Mouse (Mus musculus): ENCODE results near the gene Homer2. TPM values are rescaled to one million over a fixed set of nuclear protein-coding genes. Genes with fewer than 3 reads are reported as not detected.

Gene Homer2
- polyA plus RNA-seq, 1 experiment from 2014 or later: 33.5 TPM

- WGBS: 88% methylated on average over 7 of the region's 7 CpGs
- no peak for DNase-seq (ENCODE audit: low spot score)
- no peak for ATAC-seq (ENCODE audit: insufficient number of reproducible peaks, low FRiP score, low TSS enrichment, low read depth)
Measured at GRCm38 (mm10) chr7:81585326-81585725, 122.0 kb downstream of the Homer2 start.

GRCm38 (mm10) chr7:81583512-81583911, 123.8 kb downstream of the Homer2 start:
- H3K4me2 ChIP-seq (ENCODE audit: low read depth, severe bottlenecking): no peak overlapping the region
- no peaks in the 10 kb centered on the region for H3K27me3 ChIP-seq (ENCODE audit: control insufficient read depth, insufficient read depth, low read length)
- H3K9ac ChIP-seq (ENCODE audit: low read length): no peak overlapping the region
- no peaks in the 10 kb centered on the region for H3K9me3 ChIP-seq (ENCODE audit: control insufficient read depth, low read length)
- H3K4me3 ChIP-seq (ENCODE audit: low read depth, low read length): no peak overlapping the region
- no peak for ATAC-seq (ENCODE audit: insufficient number of reproducible peaks, low FRiP score, low TSS enrichment, low read depth)
- no peak overlapping the region for H3K27ac ChIP-seq (replicated peaks; ENCODE audit: low read depth, low read length)
- H3K4me1 ChIP-seq (ENCODE audit: control insufficient read depth, insufficient read depth, low read length): no peaks in the 10 kb centered on the region
- no peak for DNase-seq (ENCODE audit: low spot score)
- 68% methylated on average over 3 of the region's 3 CpGs for WGBS
- H3K36me3 ChIP-seq (ENCODE audit: control insufficient read depth, insufficient read depth, low read length): peaks cover 5% of the 10 kb centered on the region

More at GRCm38 (mm10) chr7:81585326-81585725, 122.0 kb downstream of the Homer2 start:
- no peak overlapping the region for H3K9ac ChIP-seq (ENCODE audit: low read length)
- peaks cover 5% of the 10 kb centered on the region for H3K36me3 ChIP-seq (ENCODE audit: control insufficient read depth, insufficient read depth, low read length)
- H3K4me2 ChIP-seq (ENCODE audit: low read depth, severe bottlenecking): no peak overlapping the region
- H3K27me3 ChIP-seq (ENCODE audit: control insufficient read depth, insufficient read depth, low read length): no peaks in the 10 kb centered on the region
- no peaks in the 10 kb centered on the region for H3K9me3 ChIP-seq (ENCODE audit: control insufficient read depth, low read length)
- no peaks in the 10 kb centered on the region for H3K4me1 ChIP-seq (ENCODE audit: control insufficient read depth, insufficient read depth, low read length)
- H3K27ac ChIP-seq (replicated peaks; ENCODE audit: low read depth, low read length): no peak overlapping the region
- H3K4me3 ChIP-seq (ENCODE audit: low read depth, low read length): no peak overlapping the region

GRCm38 (mm10) chr7:81579312-81579711, 128.0 kb downstream of the Homer2 start:
- no peaks in the 10 kb centered on the region; the same call in 1 of the 2 replicates for H3K36me3 ChIP-seq (ENCODE audit: control insufficient read depth, insufficient read depth, low read length)
- no peak overlapping the region for H3K4me3 ChIP-seq (ENCODE audit: low read depth, low read length)
- ATAC-seq (ENCODE audit: insufficient number of reproducible peaks, low FRiP score, low TSS enrichment, low read depth) (no peak), DNase-seq (ENCODE audit: low spot score) (no peak)
- no peaks in the 10 kb centered on the region for H3K27me3 ChIP-seq (ENCODE audit: control insufficient read depth, insufficient read depth, low read length)
- H3K9me3 ChIP-seq (ENCODE audit: control insufficient read depth, low read length): no peaks in the 10 kb centered on the region
- no peak overlapping the region for H3K27ac ChIP-seq (replicated peaks; ENCODE audit: low read depth, low read length)
- no peak overlapping the region for H3K9ac ChIP-seq (ENCODE audit: low read length)
- H3K4me2 ChIP-seq (ENCODE audit: low read depth, severe bottlenecking): no peak overlapping the region
- H3K4me1 ChIP-seq (ENCODE audit: control insufficient read depth, insufficient read depth, low read length): no peaks in the 10 kb centered on the region
- WGBS: 97% methylated on average over 5 of the region's 5 CpGs

GRCm38 (mm10) chr7:81578413-81578812, 128.9 kb downstream of the Homer2 start:
- H3K36me3 ChIP-seq (ENCODE audit: control insufficient read depth, insufficient read depth, low read length): no peaks in the 10 kb centered on the region; the same call in 1 of the 2 replicates
- DNase-seq (ENCODE audit: low spot score): no peak

GRCm38 (mm10) chr7:81577872-81578271, 129.5 kb downstream of the Homer2 start:
- Histone ChIP-seq H3K9me3 (ENCODE audit: control insufficient read depth, low read length) (no peaks in the 10 kb centered on the region), H3K27ac (replicated peaks; ENCODE audit: low read depth, low read length) (no peak overlapping the region), H3K4me3 (ENCODE audit: low read depth, low read length) (no peak overlapping the region), H3K4me2 (ENCODE audit: low read depth, severe bottlenecking) (no peak overlapping the region), H3K27me3 (ENCODE audit: control insufficient read depth, insufficient read depth, low read length) (no peaks in the 10 kb centered on the region), H3K4me1 (ENCODE audit: control insufficient read depth, insufficient read depth, low read length) (no peaks in the 10 kb centered on the region), H3K36me3 (ENCODE audit: control insufficient read depth, insufficient read depth, low read length) (no peaks in the 10 kb centered on the region; the same call in 1 of the 2 replicates), H3K9ac (ENCODE audit: low read length) (no peak overlapping the region)
- 88% methylated on average over 3 of the region's 3 CpGs for WGBS
- no peak for DNase-seq (ENCODE audit: low spot score)
- ATAC-seq (ENCODE audit: insufficient number of reproducible peaks, low FRiP score, low TSS enrichment, low read depth): no peak

More at GRCm38 (mm10) chr7:81578413-81578812, 128.9 kb downstream of the Homer2 start:
- no peak for ATAC-seq (ENCODE audit: insufficient number of reproducible peaks, low FRiP score, low TSS enrichment, low read depth)
- Histone ChIP-seq H3K4me1 (ENCODE audit: control insufficient read depth, insufficient read depth, low read length) (no peaks in the 10 kb centered on the region), H3K27ac (replicated peaks; ENCODE audit: low read depth, low read length) (no peak overlapping the region), H3K4me2 (ENCODE audit: low read depth, severe bottlenecking) (no peak overlapping the region), H3K4me3 (ENCODE audit: low read depth, low read length) (no peak overlapping the region), H3K27me3 (ENCODE audit: control insufficient read depth, insufficient read depth, low read length) (no peaks in the 10 kb centered on the region), H3K9ac (ENCODE audit: low read length) (no peak overlapping the region), H3K9me3 (ENCODE audit: control insufficient read depth, low read length) (no peaks in the 10 kb centered on the region)
- WGBS: 90% methylated on average over 7 of the region's 7 CpGs

GRCm38 (mm10) chr7:81575606-81576005, 131.7 kb downstream of the Homer2 start:
- no peak overlapping the region for H3K4me2 ChIP-seq (ENCODE audit: low read depth, severe bottlenecking)
- H3K4me1 ChIP-seq (ENCODE audit: control insufficient read depth, insufficient read depth, low read length): no peaks in the 10 kb centered on the region
- H3K27ac ChIP-seq (replicated peaks; ENCODE audit: low read depth, low read length): no peak overlapping the region
- no peaks in the 10 kb centered on the region; the same call in 1 of the 2 replicates for H3K36me3 ChIP-seq (ENCODE audit: control insufficient read depth, insufficient read depth, low read length)
- no peak overlapping the region for H3K4me3 ChIP-seq (ENCODE audit: low read depth, low read length)
- H3K9ac ChIP-seq (ENCODE audit: low read length): no peak overlapping the region
- no peaks in the 10 kb centered on the region for H3K27me3 ChIP-seq (ENCODE audit: control insufficient read depth, insufficient read depth, low read length)
- no peak for ATAC-seq (ENCODE audit: insufficient number of reproducible peaks, low FRiP score, low TSS enrichment, low read depth)
- H3K9me3 ChIP-seq (ENCODE audit: control insufficient read depth, low read length): no peaks in the 10 kb centered on the region
- no peak for DNase-seq (ENCODE audit: low spot score)
- WGBS: 91% methylated on average over 10 of the region's 10 CpGs

GRCm38 (mm10) chr7:81573821-81574220, 133.5 kb downstream of the Homer2 start:
- ATAC-seq (ENCODE audit: insufficient number of reproducible peaks, low FRiP score, low TSS enrichment, low read depth) (no peak), DNase-seq (ENCODE audit: low spot score) (no peak)
- H3K4me1 ChIP-seq (ENCODE audit: control insufficient read depth, insufficient read depth, low read length): no peaks in the 10 kb centered on the region
- WGBS: 92% methylated on average over 9 of the region's 9 CpGs
- H3K9ac ChIP-seq (ENCODE audit: low read length): no peak overlapping the region
- no peaks in the 10 kb centered on the region for H3K9me3 ChIP-seq (ENCODE audit: control insufficient read depth, low read length)
- H3K27me3 ChIP-seq (ENCODE audit: control insufficient read depth, insufficient read depth, low read length): no peaks in the 10 kb centered on the region
- H3K27ac ChIP-seq (replicated peaks; ENCODE audit: low read depth, low read length): no peak overlapping the region
- no peak overlapping the region for H3K4me2 ChIP-seq (ENCODE audit: low read depth, severe bottlenecking)
- H3K4me3 ChIP-seq (ENCODE audit: low read depth, low read length): no peak overlapping the region
- H3K36me3 ChIP-seq (ENCODE audit: control insufficient read depth, insufficient read depth, low read length): no peaks in the 10 kb centered on the region; the same call in 1 of the 2 replicates

- Histone ChIP-seq H3K4me3 (ENCODE audit: low read depth, low read length) (no peak overlapping the region), H3K4me2 (ENCODE audit: low read depth, severe bottlenecking) (no peak overlapping the region), H3K36me3 (ENCODE audit: control insufficient read depth, insufficient read depth, low read length) (no peaks in the 10 kb centered on the region; the same call in 1 of the 2 replicates), H3K27ac (replicated peaks; ENCODE audit: low read depth, low read length) (no peak overlapping the region), H3K4me1 (ENCODE audit: control insufficient read depth, insufficient read depth, low read length) (no peaks in the 10 kb centered on the region), H3K27me3 (ENCODE audit: control insufficient read depth, insufficient read depth, low read length) (no peaks in the 10 kb centered on the region), H3K9me3 (ENCODE audit: control insufficient read depth, low read length) (no peaks in the 10 kb centered on the region), H3K9ac (ENCODE audit: low read length) (no peak overlapping the region)
- no peak for DNase-seq (ENCODE audit: low spot score)
- WGBS: 89% methylated on average over 6 of the region's 6 CpGs
- ATAC-seq (ENCODE audit: insufficient number of reproducible peaks, low FRiP score, low TSS enrichment, low read depth): no peak
Measured at GRCm38 (mm10) chr7:81573397-81573796, 133.9 kb downstream of the Homer2 start.
